Mouse (Mus musculus): ENCODE data around the gene Pik3cg. TPM values are rescaled to one million over a fixed set of nuclear protein-coding genes. Genes with fewer than 3 reads are reported as not detected.

The Pik3cg gene
- polyA plus RNA-seq, 1 experiment: 1.9 TPM

DNA sequence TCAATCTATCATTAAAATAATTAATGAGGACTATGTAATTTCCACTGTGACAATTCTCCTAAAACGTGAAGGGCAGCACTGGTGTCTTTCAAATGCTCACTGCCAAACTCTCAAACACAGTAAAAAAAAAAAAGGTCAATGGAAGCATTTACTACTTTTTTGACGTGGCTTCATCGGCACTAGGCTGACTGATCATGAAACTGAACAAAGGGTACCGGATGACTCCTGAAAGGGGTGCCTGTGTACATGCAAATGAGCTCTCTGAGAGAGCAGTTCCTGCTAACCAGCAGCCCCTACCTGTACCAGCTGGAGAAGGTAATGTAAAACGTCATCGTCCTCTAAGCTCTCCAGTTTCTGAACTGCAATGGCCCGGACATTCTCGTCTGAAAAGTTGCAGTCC, 4.8 kb downstream of the Pik3cg start:
- 0 out of 2 replicates have a peak, but pooled peaks cover 5% of the 10 kb centered on the region for H3K9me3 ChIP-seq
- peaks cover 62% of the 10 kb centered on the region for H3K4me1 ChIP-seq
- TF ChIP-seq FLI1 (IDR thresholded peaks at IDR 0.05; ENCODE audit: low read length): no peak
- no peak for TF ChIP-seq GATA1 (IDR thresholded peaks at IDR 0.05; ENCODE audit: borderline replicate concordance, low read length)
- no peak overlapping the region for H3K4me3 ChIP-seq (replicated peaks)
- H3K27me3 ChIP-seq (replicated peaks): no peaks in the 10 kb centered on the region
- peaks cover 79% of the 10 kb centered on the region for H3K36me3 ChIP-seq (replicated peaks; ENCODE audit: low read length)

DNA sequence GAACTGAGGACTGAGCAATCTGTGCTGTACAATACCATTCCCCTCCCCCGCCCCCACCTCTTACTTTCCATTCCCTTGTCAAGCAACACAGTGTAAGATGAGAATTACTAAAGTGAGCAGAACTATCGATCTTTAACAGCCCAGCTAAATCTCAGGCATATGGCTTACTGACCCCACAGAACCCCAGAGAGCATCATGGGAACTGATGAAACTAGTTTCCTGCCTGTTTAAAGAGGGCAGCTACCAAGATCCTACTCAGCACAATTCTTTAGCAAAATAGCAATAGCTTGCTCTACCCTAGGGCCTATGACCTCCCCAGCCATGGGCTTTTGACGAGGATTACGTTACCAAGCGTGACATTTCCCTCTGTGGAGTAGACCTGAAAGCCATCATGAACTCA, 5.9 kb downstream of the Pik3cg start:
- peaks cover 62% of the 10 kb centered on the region for H3K4me1 ChIP-seq
- no peak overlapping the region for H3K4me3 ChIP-seq (replicated peaks)
- no peak for TF ChIP-seq FLI1 (IDR thresholded peaks at IDR 0.05; ENCODE audit: low read length)
- TF ChIP-seq GATA1 (IDR thresholded peaks at IDR 0.05; ENCODE audit: borderline replicate concordance, low read length): no peak
- H3K9me3 ChIP-seq: 0 out of 2 replicates have a peak, but pooled peaks cover 5% of the 10 kb centered on the region
- H3K27me3 ChIP-seq (replicated peaks): no peaks in the 10 kb centered on the region
- peaks cover 90% of the 10 kb centered on the region for H3K36me3 ChIP-seq (replicated peaks; ENCODE audit: low read length)

DNA sequence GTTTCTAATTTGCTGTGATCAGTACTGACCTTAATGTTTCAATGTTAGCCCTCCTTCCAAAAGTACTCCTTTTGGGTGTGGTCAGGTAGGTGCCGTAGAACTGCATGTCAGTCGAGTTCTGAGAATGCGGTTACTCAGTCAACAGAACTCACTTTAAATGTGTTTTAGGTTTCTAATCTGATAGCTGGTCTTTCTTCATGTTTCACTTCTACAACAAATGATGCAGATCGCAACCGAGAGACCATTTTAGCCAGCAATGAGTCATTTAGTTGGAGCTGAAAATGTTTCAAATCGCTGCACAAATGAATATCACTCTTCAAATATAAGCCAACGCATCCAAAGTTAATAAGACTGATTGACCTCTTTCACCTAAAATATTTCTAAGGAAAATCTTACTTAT, 6.5 kb downstream of the Pik3cg start:
- 0 out of 2 replicates have a peak, but pooled peaks cover 5% of the 10 kb centered on the region for H3K9me3 ChIP-seq
- H3K4me1 ChIP-seq: peaks cover 59% of the 10 kb centered on the region
- H3K27me3 ChIP-seq (replicated peaks): no peaks in the 10 kb centered on the region
- H3K4me3 ChIP-seq (replicated peaks): no peak overlapping the region
- peaks cover 97% of the 10 kb centered on the region for H3K36me3 ChIP-seq (replicated peaks; ENCODE audit: low read length)
- no peak for TF ChIP-seq GATA1 (IDR thresholded peaks at IDR 0.05; ENCODE audit: borderline replicate concordance, low read length)
- no peak for TF ChIP-seq FLI1 (IDR thresholded peaks at IDR 0.05; ENCODE audit: low read length)

DNA sequence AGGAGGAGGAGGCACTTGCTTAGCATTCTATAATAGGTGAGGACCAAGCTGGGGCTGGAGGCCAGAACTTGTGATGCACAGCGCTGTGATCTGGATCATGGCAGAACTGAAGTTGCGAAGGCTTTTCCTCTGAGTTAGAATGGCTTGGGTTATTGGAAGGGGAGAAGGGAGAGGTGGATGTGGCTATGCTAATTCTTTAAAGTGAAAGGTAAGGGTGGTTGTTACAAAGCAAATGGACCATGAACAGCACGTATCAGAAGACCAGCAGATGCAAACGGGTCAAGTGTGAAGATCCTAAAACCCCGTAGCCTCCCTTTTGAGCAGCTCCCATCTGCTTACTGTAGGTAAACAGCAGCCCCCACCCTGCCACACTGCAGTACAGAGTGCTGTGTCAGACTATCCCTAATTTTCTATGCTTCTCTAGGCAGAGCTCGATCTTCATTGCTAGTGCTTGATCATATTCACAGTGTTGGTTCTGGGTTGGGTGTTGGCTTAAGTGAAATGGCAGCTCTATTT, 7.3 kb downstream of the Pik3cg start:
- TF ChIP-seq GATA1 (IDR thresholded peaks at IDR 0.05; ENCODE audit: borderline replicate concordance, low read length): no peak
- no peak for TF ChIP-seq FLI1 (IDR thresholded peaks at IDR 0.05; ENCODE audit: low read length)
- Histone ChIP-seq H3K4me3 (replicated peaks) (peak overlapping the region; percentile 31), H3K4me1 (peaks cover 52% of the 10 kb centered on the region), H3K9me3 (0 out of 2 replicates have a peak, but pooled peaks cover 5% of the 10 kb centered on the region), H3K27me3 (replicated peaks) (no peaks in the 10 kb centered on the region), H3K36me3 (replicated peaks; ENCODE audit: low read length) (peaks cover 99% of the 10 kb centered on the region)

DNA sequence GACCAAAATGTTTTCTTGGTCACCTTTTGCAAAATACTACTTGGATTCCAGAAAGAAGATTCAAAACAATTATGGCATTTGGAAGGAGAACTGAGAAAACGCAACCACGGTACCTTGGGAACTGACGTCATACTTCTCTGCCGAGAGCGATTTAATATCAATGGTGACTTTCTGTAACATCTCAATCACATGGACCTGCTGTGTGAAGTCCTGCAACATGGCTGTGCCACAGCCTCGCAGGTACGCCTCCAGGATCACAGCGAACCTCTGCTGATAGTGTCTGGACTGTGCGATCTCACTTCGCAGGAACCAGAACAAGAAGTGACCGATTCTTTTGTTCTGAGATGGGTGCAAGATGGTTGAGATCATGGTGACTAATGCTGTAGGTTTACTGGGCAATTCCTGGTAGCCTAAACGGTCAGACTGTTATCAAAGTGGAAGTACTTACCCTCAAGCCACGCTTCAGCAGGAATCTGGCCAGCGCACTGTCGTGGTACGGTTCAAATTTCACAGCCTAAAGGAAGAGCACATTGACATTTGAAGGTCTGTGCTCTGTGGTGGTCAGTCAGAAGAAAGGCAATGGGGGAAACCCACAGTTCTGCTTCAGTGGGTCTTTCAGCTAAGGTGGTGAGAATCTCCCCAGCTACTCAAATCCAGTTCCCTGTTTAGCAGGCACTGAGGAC, 7.9 kb downstream of the Pik3cg start:
- H3K36me3 ChIP-seq (replicated peaks; ENCODE audit: low read length): peaks cover 99% of the 10 kb centered on the region
- peak overlapping the region; percentile 31 for H3K4me3 ChIP-seq (replicated peaks)
- H3K9me3 ChIP-seq: 0 out of 2 replicates have a peak, but pooled peaks cover 3% of the 10 kb centered on the region
- H3K4me1 ChIP-seq: peaks cover 48% of the 10 kb centered on the region
- H3K27me3 ChIP-seq (replicated peaks): no peaks in the 10 kb centered on the region
- TF ChIP-seq GATA1 (IDR thresholded peaks at IDR 0.05; ENCODE audit: borderline replicate concordance, low read length): no peak
- TF ChIP-seq FLI1 (IDR thresholded peaks at IDR 0.05; ENCODE audit: low read length): no peak

DNA sequence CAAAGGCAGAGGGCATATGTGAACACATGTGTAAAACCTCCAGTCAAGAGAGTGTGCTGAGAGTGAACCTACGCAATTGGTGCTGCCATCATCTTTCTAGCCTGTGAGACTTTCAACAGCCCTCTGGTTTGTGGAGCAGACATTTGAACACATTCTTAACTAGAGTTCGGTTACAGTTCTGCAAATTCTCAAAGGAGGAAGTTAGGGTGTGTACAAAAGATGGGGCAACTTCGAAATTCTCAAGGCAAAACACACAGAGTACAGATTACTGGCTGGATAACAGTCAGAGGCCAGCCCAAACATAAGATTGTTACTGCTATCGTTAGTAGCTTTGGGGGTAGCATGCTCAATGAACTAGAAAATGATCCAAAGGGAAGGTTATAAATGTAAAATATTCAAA, 9.0 kb downstream of the Pik3cg start:
- Histone ChIP-seq H3K4me1 (peaks cover 45% of the 10 kb centered on the region), H3K4me3 (replicated peaks) (no peak overlapping the region), H3K36me3 (replicated peaks; ENCODE audit: low read length) (peaks cover 99% of the 10 kb centered on the region), H3K27me3 (replicated peaks) (no peaks in the 10 kb centered on the region), H3K9me3 (no peaks in the 10 kb centered on the region)
- TF ChIP-seq FLI1 (IDR thresholded peaks at IDR 0.05; ENCODE audit: low read length) (no peak), GATA1 (IDR thresholded peaks at IDR 0.05; ENCODE audit: borderline replicate concordance, low read length) (no peak)

DNA sequence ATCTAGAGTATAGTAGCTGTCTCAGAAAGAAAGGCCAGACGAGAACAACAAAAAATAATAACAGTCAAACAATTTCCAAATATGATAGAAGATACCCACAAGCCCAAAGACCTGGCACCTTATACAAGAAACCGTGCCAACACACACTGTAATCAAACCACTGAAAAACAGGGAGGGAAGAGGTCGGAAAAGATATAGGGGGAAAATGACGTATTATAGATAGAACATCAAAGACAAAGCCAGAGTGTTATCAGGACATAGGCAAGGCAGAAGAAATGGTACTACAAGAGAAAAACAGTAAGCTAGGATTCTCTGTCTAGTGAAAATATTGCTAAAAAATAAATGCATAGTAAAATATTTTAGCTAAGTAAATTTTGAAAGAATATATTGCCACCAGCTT, 10.4 kb downstream of the Pik3cg start:
- Histone ChIP-seq H3K4me3 (replicated peaks) (no peak overlapping the region), H3K27me3 (replicated peaks) (no peaks in the 10 kb centered on the region), H3K9me3 (no peaks in the 10 kb centered on the region), H3K36me3 (replicated peaks; ENCODE audit: low read length) (peaks cover 99% of the 10 kb centered on the region), H3K4me1 (peaks cover 49% of the 10 kb centered on the region)
- TF ChIP-seq GATA1 (IDR thresholded peaks at IDR 0.05; ENCODE audit: borderline replicate concordance, low read length) (no peak), FLI1 (IDR thresholded peaks at IDR 0.05; ENCODE audit: low read length) (no peak)

DNA sequence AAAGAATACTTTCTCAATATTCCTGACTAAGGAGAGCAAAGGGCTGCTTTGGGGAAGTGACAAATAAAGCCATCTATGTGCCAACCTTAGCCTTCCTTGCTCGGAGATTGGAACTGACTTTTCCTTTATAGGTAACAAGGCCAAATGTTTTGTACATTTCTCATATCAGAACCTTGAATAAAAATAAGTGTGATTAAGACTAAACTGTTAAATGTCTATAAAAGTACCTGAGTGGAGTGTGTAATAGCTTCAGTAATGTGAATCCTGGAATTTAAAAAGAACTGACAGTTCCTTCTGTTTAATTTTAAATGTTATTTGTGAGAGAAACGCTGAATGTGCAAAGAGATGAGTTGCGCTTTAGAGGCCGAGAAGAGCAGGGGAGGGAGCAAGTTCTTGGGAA, 13.5 kb downstream of the Pik3cg start:
- Histone ChIP-seq H3K36me3 (replicated peaks; ENCODE audit: low read length) (peaks cover 100% of the 10 kb centered on the region), H3K27me3 (replicated peaks) (no peaks in the 10 kb centered on the region), H3K4me1 (peaks cover 37% of the 10 kb centered on the region), H3K4me3 (replicated peaks) (no peak overlapping the region), H3K9me3 (no peaks in the 10 kb centered on the region)
- no peak for TF ChIP-seq FLI1 (IDR thresholded peaks at IDR 0.05; ENCODE audit: low read length)
- TF ChIP-seq GATA1 (IDR thresholded peaks at IDR 0.05; ENCODE audit: borderline replicate concordance, low read length): no peak

DNA sequence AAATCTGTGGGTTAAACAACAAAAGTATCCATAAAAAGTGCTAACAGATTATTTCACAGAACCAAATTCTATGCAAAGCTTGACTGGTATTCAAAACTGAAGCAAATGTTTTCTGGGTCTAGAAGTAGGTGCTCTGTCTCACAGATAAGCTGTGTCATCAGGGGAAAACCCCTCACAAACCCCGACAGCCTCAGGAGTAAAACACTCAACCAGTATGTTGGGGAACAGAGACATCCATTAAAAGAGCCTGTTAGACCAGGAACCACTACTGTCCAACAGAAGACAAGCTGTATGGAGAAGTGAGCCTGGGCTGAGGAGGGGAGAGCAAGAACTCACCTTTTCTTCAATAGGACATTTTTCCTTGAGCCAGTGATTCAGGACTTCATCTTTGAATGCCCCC, 14.1 kb downstream of the Pik3cg start:
- Histone ChIP-seq H3K36me3 (replicated peaks; ENCODE audit: low read length) (peaks cover 100% of the 10 kb centered on the region), H3K27me3 (replicated peaks) (no peaks in the 10 kb centered on the region), H3K4me3 (replicated peaks) (no peak overlapping the region), H3K9me3 (no peaks in the 10 kb centered on the region), H3K4me1 (peaks cover 43% of the 10 kb centered on the region)
- no peak for TF ChIP-seq GATA1 (IDR thresholded peaks at IDR 0.05; ENCODE audit: borderline replicate concordance, low read length)
- no peak for TF ChIP-seq FLI1 (IDR thresholded peaks at IDR 0.05; ENCODE audit: low read length)

DNA sequence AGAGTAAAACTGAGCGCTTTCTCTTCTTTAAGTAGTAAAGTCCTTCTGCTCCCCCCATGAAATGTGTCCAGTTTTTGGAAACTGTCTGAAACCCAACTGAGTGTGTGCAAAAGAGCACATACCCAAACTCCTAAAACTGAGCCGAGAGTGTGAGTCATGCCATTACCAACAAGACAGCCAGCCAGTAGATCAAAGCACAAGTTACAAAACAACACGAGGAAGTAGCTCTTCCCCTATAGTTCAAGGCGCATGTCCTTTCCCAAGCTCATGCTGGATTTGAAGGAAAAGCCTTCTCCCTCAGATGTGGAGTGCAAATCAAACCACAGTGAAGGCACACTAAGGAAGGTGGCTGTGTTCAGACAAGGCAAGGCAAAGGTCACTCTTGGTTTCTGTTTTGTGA, 17.5 kb downstream of the Pik3cg start:
- Histone ChIP-seq H3K27me3 (replicated peaks) (no peaks in the 10 kb centered on the region), H3K9me3 (no peaks in the 10 kb centered on the region), H3K4me1 (peaks cover 74% of the 10 kb centered on the region), H3K36me3 (replicated peaks; ENCODE audit: low read length) (peaks cover 98% of the 10 kb centered on the region), H3K4me3 (replicated peaks) (no peak overlapping the region)
- TF ChIP-seq FLI1 (IDR thresholded peaks at IDR 0.05; ENCODE audit: low read length) (no peak), GATA1 (IDR thresholded peaks at IDR 0.05; ENCODE audit: borderline replicate concordance, low read length) (no peak)

Data from megakaryocyte, embryonic 14.5 days (primary cell).